Mouse (Mus musculus): ENCODE measurements around the gene Dazap2. TPM values are rescaled to one million over a fixed set of nuclear protein-coding genes. Genes with fewer than 3 reads are reported as not detected.

Dazap2 gene
- polyA plus RNA-seq (2015; fragmentation: Nextera tagmentation; extraction: Ambion mirVana), result 202 and 203 TPM in 2 replicates

GRCm38 (mm10) chr15:100614996-100615824 lies at the start of gene Dazap2:
Gene Dazap2 (plus strand): TSS chr15:100615349.
- Histone ChIP-seq H3K9me3 (no peaks in the 10 kb centered on the region), H3K4me2 (peak within 1 kb of the TSS; percentile 85), H3K36me3 (peaks cover 32% of the 10 kb centered on the region), H3K27ac (replicated peaks) (peak within 1 kb of the TSS; percentile 98), H3K4me1 (peaks cover 23% of the 10 kb centered on the region), H3K4me3 (peak within 1 kb of the TSS; percentile 86), H3K27me3 (replicated peaks) (no peaks in the 10 kb centered on the region), H3K9ac (peak within 1 kb of the TSS; percentile 92)
- peak; percentile 85 for ATAC-seq (ENCODE audit: extremely low read depth, insufficient number of reproducible peaks, low FRiP score, low TSS enrichment)
- WGBS, result under 1% methylated on average over 93 of the region's 99 CpGs

- Histone ChIP-seq H3K9ac (no peak overlapping the region), H3K4me3 (no peak overlapping the region), H3K9me3 (no peaks in the 10 kb centered on the region), H3K27ac (replicated peaks) (no peak overlapping the region), H3K4me2 (no peak overlapping the region), H3K27me3 (replicated peaks) (no peaks in the 10 kb centered on the region), H3K4me1 (no peaks in the 10 kb centered on the region), H3K36me3 (no peaks in the 10 kb centered on the region)
- no peak for ATAC-seq (ENCODE audit: extremely low read depth, insufficient number of reproducible peaks, low FRiP score, low TSS enrichment)
- WGBS, result 72% methylated on average over 2 of the region's 2 CpGs
Observed at GRCm38 (mm10) chr15:100566531-100566930, 48.6 kb upstream of the Dazap2 start.

GRCm38 (mm10) chr15:100569239-100569638 lies 45.9 kb upstream of the Dazap2 start:
- WGBS, result 64% methylated on average over 3 of the region's 3 CpGs
- Histone ChIP-seq H3K36me3 (no peaks in the 10 kb centered on the region), H3K4me3 (no peak overlapping the region), H3K4me1 (peaks cover 11% of the 10 kb centered on the region), H3K9ac (no peak overlapping the region), H3K27me3 (replicated peaks) (no peaks in the 10 kb centered on the region), H3K27ac (replicated peaks) (no peak overlapping the region), H3K9me3 (no peaks in the 10 kb centered on the region), H3K4me2 (no peak overlapping the region)
- ATAC-seq (ENCODE audit: extremely low read depth, insufficient number of reproducible peaks, low FRiP score, low TSS enrichment), result no peak

GRCm38 (mm10) chr15:100573946-100574345 lies 41.2 kb upstream of the Dazap2 start:
- Histone ChIP-seq H3K9me3 (no peaks in the 10 kb centered on the region), H3K4me2 (peak overlapping the region; percentile 22; the same call in 1 of the 2 replicates), H3K36me3 (peaks cover 8% of the 10 kb centered on the region; the same call in 1 of the 2 replicates), H3K9ac (peak overlapping the region; percentile 52), H3K4me1 (peaks cover 14% of the 10 kb centered on the region), H3K27ac (replicated peaks) (peak overlapping the region; percentile 68), H3K4me3 (no peak overlapping the region), H3K27me3 (replicated peaks) (no peaks in the 10 kb centered on the region)
- no peak for ATAC-seq (ENCODE audit: extremely low read depth, insufficient number of reproducible peaks, low FRiP score, low TSS enrichment)
- WGBS, result 30% methylated on average over 6 of the region's 6 CpGs

- Histone ChIP-seq H3K27ac (replicated peaks) (peak overlapping the region; percentile 68), H3K9ac (peak overlapping the region; percentile 52; the same call in 1 of the 2 replicates), H3K36me3 (peaks cover 11% of the 10 kb centered on the region), H3K27me3 (replicated peaks) (no peaks in the 10 kb centered on the region), H3K9me3 (no peaks in the 10 kb centered on the region), H3K4me1 (peaks cover 14% of the 10 kb centered on the region), H3K4me2 (peak overlapping the region; percentile 22; the same call in 1 of the 2 replicates), H3K4me3 (no peak overlapping the region)
- no peak for ATAC-seq (ENCODE audit: extremely low read depth, insufficient number of reproducible peaks, low FRiP score, low TSS enrichment)
- WGBS, result 49% methylated on average over 2 of the region's 2 CpGs
Observed at GRCm38 (mm10) chr15:100574378-100574777, 40.8 kb upstream of the Dazap2 start.

GRCm38 (mm10) chr15:100575366-100575765 lies 39.8 kb upstream of the Dazap2 start:
- WGBS, result 83% methylated on average over 12 of the region's 12 CpGs
- Histone ChIP-seq H3K9me3 (no peaks in the 10 kb centered on the region), H3K4me3 (no peak overlapping the region), H3K36me3 (peaks cover 18% of the 10 kb centered on the region), H3K27me3 (replicated peaks) (no peaks in the 10 kb centered on the region), H3K4me2 (no peak overlapping the region), H3K4me1 (peaks cover 14% of the 10 kb centered on the region), H3K9ac (no peak overlapping the region), H3K27ac (replicated peaks) (no peak overlapping the region)
- no peak for ATAC-seq (ENCODE audit: extremely low read depth, insufficient number of reproducible peaks, low FRiP score, low TSS enrichment)

- Histone ChIP-seq H3K4me3 (no peak overlapping the region), H3K27me3 (replicated peaks) (no peaks in the 10 kb centered on the region), H3K4me2 (no peak overlapping the region), H3K9ac (no peak overlapping the region), H3K9me3 (no peaks in the 10 kb centered on the region), H3K27ac (replicated peaks) (no peak overlapping the region), H3K36me3 (peaks cover 27% of the 10 kb centered on the region), H3K4me1 (peaks cover 14% of the 10 kb centered on the region)
- ATAC-seq (ENCODE audit: extremely low read depth, insufficient number of reproducible peaks, low FRiP score, low TSS enrichment), result no peak
- 77% methylated on average over 6 of the region's 6 CpGs for WGBS
Observed at GRCm38 (mm10) chr15:100576392-100576791, 38.8 kb upstream of the Dazap2 start.

GRCm38 (mm10) chr15:100576810-100577209 lies 38.3 kb upstream of the Dazap2 start:
- no peak for ATAC-seq (ENCODE audit: extremely low read depth, insufficient number of reproducible peaks, low FRiP score, low TSS enrichment)

GRCm38 (mm10) chr15:100577972-100578371 lies 37.2 kb upstream of the Dazap2 start:
- H3K4me1 ChIP-seq, result peaks cover 14% of the 10 kb centered on the region
- ATAC-seq (ENCODE audit: extremely low read depth, insufficient number of reproducible peaks, low FRiP score, low TSS enrichment), result no peak
- H3K4me3 ChIP-seq, result no peak overlapping the region
- WGBS, result 81% methylated on average over 16 of the region's 16 CpGs
- H3K9ac ChIP-seq, result no peak overlapping the region
- H3K4me2 ChIP-seq, result no peak overlapping the region
- H3K9me3 ChIP-seq, result no peaks in the 10 kb centered on the region
- peaks cover 27% of the 10 kb centered on the region for H3K36me3 ChIP-seq
- no peaks in the 10 kb centered on the region for H3K27me3 ChIP-seq (replicated peaks)
- H3K27ac ChIP-seq (replicated peaks), result no peak overlapping the region

More at GRCm38 (mm10) chr15:100576810-100577209, 38.3 kb upstream of the Dazap2 start:
- H3K27ac ChIP-seq (replicated peaks), result no peak overlapping the region
- H3K36me3 ChIP-seq, result peaks cover 27% of the 10 kb centered on the region
- H3K27me3 ChIP-seq (replicated peaks), result no peaks in the 10 kb centered on the region
- no peaks in the 10 kb centered on the region for H3K9me3 ChIP-seq
- WGBS, result 72% methylated on average over 6 of the region's 6 CpGs
- H3K9ac ChIP-seq, result no peak overlapping the region
- H3K4me3 ChIP-seq, result no peak overlapping the region
- H3K4me2 ChIP-seq, result no peak overlapping the region
- peaks cover 14% of the 10 kb centered on the region for H3K4me1 ChIP-seq

- no peak overlapping the region for H3K4me2 ChIP-seq
- no peaks in the 10 kb centered on the region for H3K4me1 ChIP-seq
- H3K27ac ChIP-seq (replicated peaks), result no peak overlapping the region
- 78% methylated on average over 10 of the region's 10 CpGs for WGBS
- no peaks in the 10 kb centered on the region for H3K9me3 ChIP-seq
- H3K36me3 ChIP-seq, result peaks cover 27% of the 10 kb centered on the region
- no peak overlapping the region for H3K4me3 ChIP-seq
- no peak overlapping the region for H3K9ac ChIP-seq
- no peak for ATAC-seq (ENCODE audit: extremely low read depth, insufficient number of reproducible peaks, low FRiP score, low TSS enrichment)
- no peaks in the 10 kb centered on the region for H3K27me3 ChIP-seq (replicated peaks)
Observed at GRCm38 (mm10) chr15:100580108-100580507, 35.0 kb upstream of the Dazap2 start.

- Histone ChIP-seq H3K36me3 (peaks cover 22% of the 10 kb centered on the region), H3K4me3 (no peak overlapping the region), H3K4me1 (no peaks in the 10 kb centered on the region), H3K9ac (no peak overlapping the region), H3K27me3 (replicated peaks) (no peaks in the 10 kb centered on the region), H3K27ac (replicated peaks) (no peak overlapping the region), H3K9me3 (no peaks in the 10 kb centered on the region), H3K4me2 (no peak overlapping the region)
- WGBS, result 90% methylated on average over 16 of the region's 16 CpGs
- ATAC-seq (ENCODE audit: extremely low read depth, insufficient number of reproducible peaks, low FRiP score, low TSS enrichment), result no peak
Observed at GRCm38 (mm10) chr15:100585931-100586330, 29.2 kb upstream of the Dazap2 start.

- WGBS, result 71% methylated on average over 4 of the region's 4 CpGs
- Histone ChIP-seq H3K4me3 (no peak overlapping the region), H3K36me3 (peaks cover 18% of the 10 kb centered on the region), H3K9ac (no peak overlapping the region), H3K4me1 (no peaks in the 10 kb centered on the region), H3K27ac (replicated peaks) (no peak overlapping the region), H3K9me3 (no peaks in the 10 kb centered on the region), H3K27me3 (replicated peaks) (no peaks in the 10 kb centered on the region), H3K4me2 (no peak overlapping the region)
- no peak for ATAC-seq (ENCODE audit: extremely low read depth, insufficient number of reproducible peaks, low FRiP score, low TSS enrichment)
Observed at GRCm38 (mm10) chr15:100587166-100587565, 28.0 kb upstream of the Dazap2 start.

All from heart, embryonic 13.5 days (tissue).